Mouse (Mus musculus): ENCODE results near the gene Mthfr.

Mthfr gene

GRCm38 (mm10) chr4:148094161-148094560 lies 55.3 kb downstream of the Mthfr start:
- no peak for DNase-seq

DNA sequence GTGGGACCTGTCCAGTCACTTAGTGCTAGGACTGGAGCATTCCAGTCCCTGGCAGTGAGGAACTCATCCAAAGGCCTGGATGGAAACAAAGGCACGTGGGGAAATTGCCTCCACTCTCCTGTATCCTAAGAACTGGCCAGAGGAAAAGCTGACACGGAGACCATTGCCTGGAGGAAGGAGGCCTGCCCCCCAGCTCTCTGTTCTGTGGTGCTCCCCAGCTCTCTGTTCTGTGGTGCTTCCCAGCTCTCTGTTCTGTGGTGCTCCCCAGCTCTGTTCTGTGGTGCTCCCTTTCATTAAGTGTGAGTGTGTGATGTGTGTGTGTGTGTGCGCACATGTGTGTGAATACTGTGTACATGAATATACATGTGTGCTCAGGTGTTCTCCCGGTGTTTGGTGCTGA lies 56.2 kb downstream of the Mthfr start:
- DNase-seq, result no peak

DNA sequence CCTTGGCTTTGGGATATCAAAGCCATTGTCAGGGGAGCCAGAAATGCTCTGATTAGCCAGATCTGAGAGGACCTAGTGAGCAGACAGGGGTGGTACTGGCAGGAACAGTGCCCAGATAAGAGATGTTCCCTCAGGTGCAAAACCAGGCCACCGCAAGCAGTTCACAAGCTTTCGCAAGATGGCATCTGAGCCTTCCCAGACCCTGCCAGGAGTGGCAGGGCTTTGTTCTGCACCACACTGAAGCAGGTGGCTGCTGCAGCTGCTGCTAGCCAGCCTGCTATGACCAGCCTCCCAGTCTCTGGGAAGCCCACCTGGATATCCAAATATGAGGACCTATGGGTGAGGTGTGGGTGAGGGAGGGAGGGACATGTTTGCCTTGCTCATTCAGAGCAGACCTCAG lies 59.1 kb downstream of the Mthfr start:
- DNase-seq, result peak; percentile 82

GRCm38 (mm10) chr4:148098666-148099065 lies 59.8 kb downstream of the Mthfr start:
- DNase-seq, result no peak

GRCm38 (mm10) chr4:148101801-148102527 lies 63.1 kb downstream of the Mthfr start:
- peak; percentile 93 for DNase-seq

DNA sequence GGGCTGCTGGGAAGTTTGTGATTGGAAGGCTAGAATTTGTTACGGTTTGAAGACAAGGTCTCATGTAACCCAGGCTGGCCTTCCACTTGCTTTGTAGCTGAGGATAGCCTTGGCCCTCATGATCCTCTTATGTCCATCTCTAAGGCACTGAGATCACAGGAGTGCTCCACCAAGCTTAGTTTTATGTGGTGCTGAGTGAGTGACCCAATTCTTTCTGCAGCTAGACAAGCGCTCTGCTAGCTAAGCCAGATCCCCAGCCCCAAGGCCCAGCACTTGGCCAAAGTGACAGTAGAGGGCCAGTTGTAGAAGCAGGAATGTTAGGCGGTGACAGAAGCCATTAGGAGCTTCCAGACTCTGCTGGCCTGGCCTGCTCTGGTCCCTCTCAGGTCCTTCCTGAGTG lies 65.3 kb downstream of the Mthfr start:
- DNase-seq, result no peak

DNA sequence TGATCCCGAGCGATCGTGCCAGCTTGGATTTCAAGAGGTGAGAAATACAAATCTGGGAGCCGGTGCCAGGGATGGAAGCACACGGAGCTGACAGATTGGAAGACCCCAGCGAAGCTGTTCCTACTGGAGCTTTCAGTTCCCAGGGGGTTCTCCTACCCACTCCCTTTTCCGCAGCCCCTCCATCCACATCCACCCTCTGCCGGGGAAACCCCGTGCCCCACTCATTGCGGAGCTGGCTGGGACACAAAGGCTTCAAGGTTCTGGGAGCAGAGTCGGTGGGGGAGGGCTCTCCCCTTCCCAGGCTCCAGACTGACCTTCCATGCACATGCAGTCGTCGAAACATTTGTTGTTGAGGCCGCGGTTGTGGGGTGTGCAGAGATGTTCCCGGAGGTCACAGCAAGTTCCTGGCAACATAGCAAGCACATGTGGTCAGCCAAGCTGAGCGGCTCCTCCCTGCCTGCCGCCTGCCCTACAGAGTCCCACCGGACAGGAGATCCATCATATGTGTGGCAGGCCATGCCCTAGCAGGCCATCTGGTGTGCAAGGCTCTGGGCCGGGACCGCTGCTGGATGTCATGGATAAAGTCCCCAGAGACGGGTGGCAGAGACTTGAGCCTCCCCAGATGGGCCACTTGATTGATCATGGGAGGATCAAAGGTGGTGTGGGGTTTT lies 68.9 kb downstream of the Mthfr start:
- no peak for DNase-seq

DNA sequence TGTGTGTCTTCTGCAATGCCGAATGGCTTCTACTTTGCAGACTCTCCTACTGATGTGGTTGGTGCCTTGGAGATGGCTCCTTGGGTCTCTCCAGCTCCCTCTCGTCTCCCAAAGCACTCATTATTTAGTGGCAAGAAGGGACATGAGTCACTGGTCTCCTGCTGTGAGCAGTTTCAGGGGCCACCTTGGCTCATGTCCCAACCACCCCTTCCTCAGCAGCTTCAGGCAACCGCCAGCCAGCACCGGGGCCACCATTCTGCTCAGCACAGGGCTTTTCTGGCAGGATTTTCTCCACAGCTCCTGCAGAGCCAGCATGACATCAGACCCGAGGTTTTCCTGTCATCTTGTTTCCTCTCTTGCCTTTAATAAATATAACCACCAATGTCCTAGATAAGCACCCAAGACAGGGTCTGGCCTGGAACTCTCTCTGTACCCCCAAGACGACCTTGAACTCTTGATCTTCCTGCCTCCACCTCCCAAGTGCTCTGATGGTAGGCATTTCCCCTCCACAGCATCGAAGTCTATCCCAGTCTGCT lies 69.8 kb downstream of the Mthfr start:
- no peak for DNase-seq

Data from thymus, postnatal 14 days (tissue).